Mouse (Mus musculus): ENCODE measurements around the gene Cfap97d1.
"Not testable (repeated sequence)": the region's sequence is repeated elsewhere in the genome, so short reads cannot be mapped to it uniquely, and the experiment has no call there.

Cfap97d1 gene

DNA sequence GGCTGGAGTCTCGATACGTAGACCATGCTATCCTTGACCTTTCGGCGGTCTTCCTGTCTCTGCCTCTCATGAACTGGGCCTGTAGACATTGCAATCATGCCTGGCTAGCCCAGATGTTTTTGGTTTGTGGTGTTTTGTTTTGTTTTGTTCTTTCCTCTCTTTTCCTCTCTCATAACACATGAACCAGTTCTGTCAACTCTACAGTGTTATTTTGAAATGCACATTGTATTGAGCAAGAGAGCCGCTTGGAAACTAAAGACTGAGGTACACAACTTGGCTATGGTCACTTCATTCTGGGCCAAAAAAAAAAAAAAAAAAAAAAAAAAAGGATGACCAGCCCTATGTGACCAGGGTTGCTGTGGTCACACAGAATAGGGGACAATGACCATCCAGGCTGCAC lies 11.4 kb upstream of the Cfap97d1 start:
- in situ Hi-C loops (cut with MboI, MseI), result loop anchor here (5.0 kb wide), 1 partner anchor 145 kb away; no protein-coding TSS in a partner anchor

DNA sequence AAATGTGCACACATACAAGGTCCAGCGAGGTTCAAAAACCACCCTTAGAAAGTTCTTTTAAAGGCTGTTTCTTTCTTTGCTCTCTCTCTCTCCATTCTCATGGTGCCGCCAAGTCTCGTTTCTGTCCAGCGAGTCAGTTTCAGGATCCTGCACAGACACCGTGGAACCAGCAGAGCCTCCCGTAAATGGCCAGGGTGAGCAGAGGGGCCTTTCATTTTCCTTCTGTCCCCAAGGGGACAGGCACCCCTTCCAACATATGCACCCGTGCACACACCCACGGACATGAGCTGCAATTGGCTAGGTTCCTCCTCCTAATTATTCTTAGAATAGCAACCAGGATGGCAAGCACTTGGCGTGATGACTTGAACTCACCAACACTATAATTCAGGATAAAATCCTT lies 10.6 kb upstream of the Cfap97d1 start:
- in situ Hi-C loops (cut with MboI, MseI), result loop anchor here (5.0 kb wide), 1 partner anchor 146 kb away; no protein-coding TSS in a partner anchor

DNA sequence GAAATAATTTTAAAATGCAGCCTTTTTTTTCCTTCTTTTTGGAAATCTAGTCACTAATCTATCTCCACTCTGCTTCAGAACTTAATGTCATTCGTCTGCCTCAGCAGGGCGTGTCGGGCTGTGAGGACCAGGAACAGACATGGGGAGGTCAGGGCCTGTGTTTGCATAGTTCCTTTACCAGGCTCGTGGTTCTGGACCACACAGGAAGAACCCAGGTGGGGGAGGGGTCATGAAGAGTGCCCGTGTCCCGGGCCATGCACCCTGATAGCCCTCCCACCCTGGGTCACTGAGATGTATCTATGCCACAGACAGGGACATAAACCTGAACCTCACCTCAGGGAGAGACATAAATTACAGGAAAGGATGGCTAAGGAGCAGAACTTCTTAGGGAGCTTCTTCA lies 9.9 kb upstream of the Cfap97d1 start:
- in situ Hi-C loops (cut with MboI, MseI), result loop anchor here (5.0 kb wide), 1 partner anchor 147 kb away; no protein-coding TSS in a partner anchor

DNA sequence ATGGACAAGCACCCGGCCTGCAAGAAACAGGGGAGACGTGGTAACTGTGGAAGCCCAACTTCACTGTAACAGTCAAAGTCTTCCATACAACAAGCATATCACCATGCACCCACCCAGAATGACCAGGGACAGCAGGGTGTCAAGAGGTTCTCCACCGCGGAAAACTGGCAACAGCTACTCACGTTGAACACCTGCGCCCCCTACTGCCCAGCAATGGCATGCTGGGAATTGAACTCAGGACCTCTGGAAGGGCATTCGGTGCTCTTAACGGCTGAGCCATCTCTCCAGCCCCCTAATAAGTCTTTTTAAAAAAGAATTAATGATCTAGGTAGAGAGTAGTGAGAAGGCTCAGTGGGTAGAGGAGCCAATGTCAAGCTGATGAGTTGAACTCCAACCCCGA lies 9.2 kb upstream of the Cfap97d1 start:
- in situ Hi-C loops (cut with MboI, MseI), result loop anchor here (5.0 kb wide), 1 partner anchor 148 kb away; no protein-coding TSS in a partner anchor

DNA sequence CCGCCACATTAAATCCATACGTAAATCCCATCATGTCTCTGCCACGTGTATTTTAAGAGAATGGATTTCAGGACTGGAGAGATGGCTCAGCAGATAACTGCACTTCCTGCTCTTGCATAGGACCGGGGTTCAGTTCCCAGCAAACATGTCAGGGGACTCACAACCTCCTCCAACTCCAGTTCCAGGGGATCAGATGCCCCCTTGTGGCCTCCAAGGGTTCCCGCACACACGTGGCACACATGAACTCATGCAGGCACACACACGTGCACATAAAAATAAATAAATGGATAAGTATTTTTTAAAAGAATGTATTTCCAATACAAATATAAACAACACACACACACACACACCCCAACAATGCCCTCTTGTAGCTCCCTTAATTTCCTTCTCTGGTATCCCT lies 7.1 kb upstream of the Cfap97d1 start:
- in situ Hi-C loops (cut with MboI, MseI), result no loop called here

DNA sequence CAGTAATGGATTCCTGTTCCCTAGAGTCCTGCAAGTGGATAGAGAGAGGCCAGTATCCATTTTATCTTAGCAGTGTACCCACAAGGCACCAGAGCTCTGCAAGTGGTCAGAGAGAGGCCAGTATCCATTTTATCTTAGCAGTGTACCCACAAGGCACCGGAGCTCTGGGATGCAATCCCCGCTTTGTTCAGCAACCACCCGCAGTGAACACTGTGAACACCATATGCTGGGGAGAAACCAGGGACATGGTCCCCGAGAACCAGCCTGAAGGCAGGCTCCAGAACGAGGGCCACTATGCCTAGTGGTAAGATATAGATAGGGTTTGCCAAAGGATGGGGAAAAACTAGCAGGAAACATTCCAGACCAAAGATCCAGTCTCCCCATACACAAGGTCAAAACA lies 4.9 kb upstream of the Cfap97d1 start:
- in situ Hi-C loops (cut with MboI, MseI), result no loop called here

DNA sequence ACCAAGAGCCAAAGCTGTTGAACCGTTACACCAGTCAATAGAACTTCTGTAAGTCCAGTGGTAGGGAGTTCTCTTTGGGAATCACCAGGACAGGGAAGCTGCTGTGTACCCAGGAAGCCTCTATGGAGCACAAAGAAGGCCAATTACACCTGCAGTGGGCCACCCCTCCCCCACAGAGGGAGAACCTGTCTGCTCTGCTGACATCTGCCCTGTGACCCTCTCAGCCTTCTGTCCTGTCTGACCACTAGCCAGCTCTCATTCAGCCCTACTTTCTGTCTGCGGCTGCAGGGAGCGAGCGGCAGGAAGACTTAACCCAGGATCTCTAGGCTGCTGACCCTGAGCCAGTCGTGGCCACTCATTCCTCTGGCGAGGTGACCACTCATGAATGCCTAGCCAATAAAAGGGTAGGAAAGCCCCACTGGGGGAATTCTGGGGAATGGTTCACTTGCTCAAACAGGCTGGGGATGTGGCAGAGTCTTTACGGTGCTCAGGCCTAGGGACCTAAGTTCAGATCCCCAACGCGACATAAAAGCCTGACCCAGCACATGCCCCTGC lies 3.4 kb upstream of the Cfap97d1 start:
- in situ Hi-C loops (cut with MboI, MseI), result no loop called here

DNA sequence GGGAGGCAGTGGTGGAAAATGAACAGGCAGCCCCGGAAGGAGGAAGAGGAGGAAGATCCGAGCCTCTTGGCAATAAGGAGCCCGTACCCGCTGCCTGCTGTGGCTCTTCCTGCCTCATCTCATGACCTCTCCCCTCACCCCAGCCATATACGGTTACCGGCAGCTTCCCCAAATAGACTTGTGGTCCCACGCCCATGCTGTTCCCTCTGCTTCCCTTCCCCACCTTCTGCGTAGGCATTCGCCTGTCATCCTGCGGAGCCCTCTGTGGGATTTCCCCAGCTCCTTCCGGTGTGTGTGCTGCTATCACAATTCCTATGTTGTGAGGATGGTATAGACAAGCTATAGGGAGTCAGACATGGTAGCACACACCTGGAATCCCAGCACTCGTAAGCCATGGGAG lies 2.2 kb upstream of the Cfap97d1 start:
- in situ Hi-C loops (cut with MboI, MseI), result no loop called here

DNA sequence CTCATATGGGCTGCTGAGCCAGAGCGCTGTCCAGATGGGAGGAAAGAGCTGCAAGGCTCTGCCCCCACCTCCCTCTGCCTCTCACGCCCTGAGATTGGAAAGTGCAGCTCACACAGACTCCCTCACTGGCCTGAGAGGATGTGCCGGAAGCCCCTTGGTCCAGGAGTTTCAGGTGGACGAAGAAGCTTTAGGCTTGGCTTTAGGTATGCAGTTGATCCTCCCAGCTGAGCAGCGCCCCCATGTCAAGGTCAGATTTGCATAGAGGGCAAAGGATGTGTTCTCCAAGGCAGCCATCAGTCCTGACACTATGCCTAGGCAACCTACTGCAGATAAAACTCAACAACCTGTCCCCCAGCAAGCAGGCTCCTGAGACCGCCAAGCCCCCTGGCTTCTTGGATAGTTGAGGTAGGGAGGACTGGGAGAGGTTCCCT lies 1.1 kb upstream of the Cfap97d1 start:
- in situ Hi-C loops (cut with MboI, MseI), result no loop called here

DNA sequence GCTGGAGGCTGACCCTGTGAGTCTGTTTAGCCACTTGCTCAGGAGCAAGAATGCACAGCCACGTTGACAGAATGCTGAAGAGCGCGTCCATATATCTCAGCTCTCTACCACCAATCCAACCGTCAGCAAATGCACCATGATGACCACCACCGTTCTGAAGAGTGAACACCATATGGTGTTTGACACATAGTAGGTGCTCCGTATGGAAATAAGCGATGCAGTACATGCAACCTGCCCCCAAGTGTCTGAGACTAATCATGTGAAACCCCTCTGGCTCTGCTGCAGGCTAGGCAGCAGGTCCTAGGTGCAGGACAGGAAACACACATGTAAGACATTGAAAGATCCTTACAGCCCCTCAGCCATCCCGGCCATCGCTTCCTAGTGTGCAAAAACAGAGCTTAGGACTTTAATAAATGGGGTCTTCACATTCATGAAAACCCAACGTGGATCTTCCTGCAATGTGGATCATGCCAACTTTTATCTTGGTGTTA lies 603 bp upstream of the Cfap97d1 start:
- in situ Hi-C loops (cut with MboI, MseI), result no loop called here

DNA sequence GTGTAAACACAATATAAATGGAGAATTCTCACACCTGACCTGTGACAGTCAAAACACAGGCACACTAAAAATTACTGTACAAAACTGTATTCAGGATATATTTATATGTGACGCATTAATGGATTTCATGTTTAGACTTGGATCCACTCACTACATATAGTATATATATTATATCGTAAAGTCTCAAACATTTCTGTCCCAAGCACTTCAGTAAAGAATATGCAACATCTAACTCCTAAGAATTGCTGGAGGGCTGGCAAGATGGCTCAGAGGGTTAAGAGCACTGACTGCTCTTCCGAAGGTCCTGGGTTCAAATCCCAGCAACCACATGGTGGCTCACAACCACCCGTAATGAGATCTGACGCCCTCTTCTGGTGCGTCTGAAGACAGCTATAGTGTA lies 1.4 kb downstream of the Cfap97d1 start:
- in situ Hi-C loops (cut with MboI, MseI), result not testable (repeated sequence)

DNA sequence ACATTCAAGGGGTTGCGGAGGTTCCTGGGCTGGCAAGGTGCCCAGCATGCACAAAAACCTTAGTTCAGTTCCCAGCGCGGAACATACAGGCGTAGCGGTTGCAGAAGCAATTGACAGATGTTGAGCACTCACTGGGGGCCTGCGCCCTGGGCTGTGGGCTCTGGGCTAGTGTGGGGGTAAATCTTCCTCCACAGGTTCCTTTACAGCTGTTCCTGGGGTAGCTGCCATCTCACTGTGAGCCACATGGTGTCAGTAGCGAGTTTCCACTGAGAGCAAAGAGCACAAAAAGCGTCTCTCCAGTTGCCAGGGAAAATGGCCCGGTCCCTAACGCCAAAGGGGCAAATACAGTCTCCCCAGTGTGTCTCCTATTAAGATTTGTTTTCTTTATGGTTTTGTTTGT lies 1.9 kb downstream of the Cfap97d1 start:
- in situ Hi-C loops (cut with MboI, MseI), result no loop called here

DNA sequence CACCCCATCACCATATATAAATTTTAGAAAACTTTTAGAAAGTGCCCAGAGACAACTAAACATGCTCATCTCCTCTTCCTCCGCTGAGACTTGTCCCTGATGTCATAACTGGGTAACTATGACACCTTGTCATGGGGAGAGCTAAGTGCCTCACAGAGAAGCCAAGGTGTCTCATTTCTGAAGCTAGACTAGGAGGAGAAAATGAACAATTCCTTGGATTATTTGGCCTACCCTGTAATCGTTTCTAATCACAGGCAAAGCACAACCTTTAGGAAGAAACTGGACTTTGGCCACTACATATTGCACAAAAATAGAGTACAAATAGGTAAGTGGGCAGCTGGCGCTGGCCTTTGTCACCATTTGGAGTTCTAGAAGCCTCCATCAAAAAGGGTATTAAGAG lies 2.8 kb downstream of the Cfap97d1 start, which contains the start of gene Dusp3:
TSS of gene Dusp3 (minus strand) at position 101 of the 400 bp plus-strand sequence.
- in situ Hi-C loops (cut with MboI, MseI), result no loop called here

DNA sequence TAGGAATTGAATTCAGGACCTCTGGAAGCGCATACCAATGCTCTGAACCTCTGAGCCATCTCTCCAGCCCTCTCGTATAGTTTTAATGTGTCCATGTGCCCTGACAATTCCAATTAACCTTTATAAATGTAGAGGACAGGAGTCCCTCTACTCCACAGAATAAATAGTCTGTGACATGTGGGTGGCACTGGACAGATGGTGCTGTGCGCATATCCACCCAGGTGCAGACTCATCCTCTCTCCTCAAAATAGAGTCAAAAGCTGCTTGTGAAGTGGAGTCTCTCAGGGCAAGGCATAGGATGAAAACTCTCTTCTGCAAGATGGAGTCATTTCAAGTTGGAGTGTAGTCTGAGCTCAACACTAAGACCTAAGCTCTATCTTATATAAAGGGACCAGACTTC lies 6.2 kb downstream of the Cfap97d1 start:
- in situ Hi-C loops (cut with MboI, MseI), result no loop called here

DNA sequence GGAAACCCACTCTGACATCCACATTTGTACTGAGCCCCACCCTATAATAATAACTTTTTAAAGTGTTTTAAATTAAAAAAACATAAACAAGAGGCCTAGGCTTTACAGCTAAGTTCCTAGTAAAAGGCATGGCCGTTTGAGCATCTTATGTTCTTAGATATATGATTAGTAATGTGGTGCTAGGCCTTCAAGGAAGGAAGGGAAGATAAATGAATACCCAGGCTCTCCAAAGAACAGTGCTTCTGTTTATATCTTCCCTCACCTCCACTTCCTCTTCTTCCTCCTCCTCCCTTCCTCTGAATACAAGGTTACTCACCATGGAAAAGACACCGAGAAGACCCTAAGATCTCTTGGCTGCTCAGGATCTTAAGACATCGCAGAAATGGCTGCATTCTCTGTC lies 7.7 kb downstream of the Cfap97d1 start:
- in situ Hi-C loops (cut with MboI, MseI), result no loop called here

DNA sequence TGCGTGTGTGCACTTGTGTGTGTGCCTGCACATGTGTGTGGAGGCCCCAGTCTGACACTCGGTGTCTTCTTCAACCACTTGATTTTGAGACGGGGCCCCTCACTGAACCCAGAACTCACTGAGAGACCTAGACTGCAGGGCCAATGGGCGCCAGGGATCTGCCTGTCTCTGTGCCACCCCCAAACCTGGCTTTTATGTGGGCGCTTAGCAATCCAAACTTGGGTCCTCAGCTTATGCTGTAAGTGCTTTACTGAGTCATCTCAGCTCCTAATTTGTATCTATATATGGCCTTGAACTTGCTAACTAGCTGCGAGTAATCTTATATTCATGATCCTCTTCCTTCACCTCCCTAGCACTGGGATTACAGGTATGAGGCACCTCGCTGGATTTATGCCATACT lies 8.3 kb downstream of the Cfap97d1 start:
- in situ Hi-C loops (cut with MboI, MseI), result no loop called here

DNA sequence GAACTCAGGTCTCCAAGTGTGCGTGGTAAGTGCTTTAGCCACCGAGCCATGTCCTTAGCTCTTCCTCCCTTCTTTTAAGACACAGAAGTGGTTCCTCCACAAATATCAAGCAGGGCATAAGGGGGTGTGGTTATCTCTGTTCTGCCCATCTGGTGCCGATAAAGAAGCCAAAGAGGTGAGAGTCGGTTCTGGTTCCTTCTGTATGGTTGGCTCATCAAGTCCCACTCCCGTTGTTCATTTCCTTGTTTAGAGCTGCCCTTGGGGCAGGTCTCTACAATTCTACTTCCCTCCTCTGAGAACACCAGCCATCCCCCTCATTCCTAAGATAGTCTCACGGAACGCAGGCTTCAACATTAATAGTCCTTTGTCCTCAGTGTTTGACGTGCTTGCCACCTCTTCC lies 10.0 kb downstream of the Cfap97d1 start:
- in situ Hi-C loops (cut with MboI, MseI), result no loop called here

DNA sequence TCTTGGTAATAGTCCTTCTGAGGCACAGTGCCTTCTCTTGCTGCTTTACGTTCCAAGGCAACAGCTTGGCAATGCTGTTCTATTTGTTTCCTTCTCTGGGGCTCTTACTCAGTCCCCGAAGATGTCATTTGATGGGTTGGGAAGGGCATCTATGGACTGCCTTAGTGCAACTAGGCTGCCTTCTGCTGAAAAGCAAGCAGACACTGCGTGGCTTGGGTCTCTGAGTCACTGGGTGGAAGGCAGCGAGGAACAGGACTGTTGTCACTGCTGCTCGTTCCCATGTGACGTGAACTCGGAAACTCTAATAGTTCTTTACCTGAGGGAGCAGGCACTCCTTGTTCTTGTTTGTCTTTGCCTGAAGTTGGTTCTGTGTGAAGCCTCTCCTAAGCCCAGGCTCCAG lies 11.9 kb downstream of the Cfap97d1 start:
- in situ Hi-C loops (cut with MboI, MseI), result no loop called here

DNA sequence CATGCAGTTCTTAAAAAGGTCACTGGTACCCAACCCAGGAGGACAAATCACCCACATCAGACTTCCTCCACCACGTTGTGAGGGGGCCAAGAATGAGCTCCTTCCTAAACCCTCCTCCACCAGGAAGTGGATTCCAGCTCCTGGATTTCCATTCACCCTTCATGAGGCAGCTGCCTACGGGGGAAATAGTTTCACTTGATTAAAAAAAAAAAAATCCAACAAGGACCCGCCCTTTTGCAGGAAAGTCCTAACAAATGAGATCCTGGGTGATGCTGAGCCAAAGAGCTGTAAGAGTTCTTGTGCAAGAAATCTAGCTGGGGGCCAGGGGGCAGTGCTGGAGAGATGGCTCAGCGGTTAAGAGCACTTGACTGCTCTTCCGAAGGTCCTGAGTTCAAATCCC lies 14.2 kb downstream of the Cfap97d1 start:
- in situ Hi-C loops (cut with MboI, MseI), result no loop called here

DNA sequence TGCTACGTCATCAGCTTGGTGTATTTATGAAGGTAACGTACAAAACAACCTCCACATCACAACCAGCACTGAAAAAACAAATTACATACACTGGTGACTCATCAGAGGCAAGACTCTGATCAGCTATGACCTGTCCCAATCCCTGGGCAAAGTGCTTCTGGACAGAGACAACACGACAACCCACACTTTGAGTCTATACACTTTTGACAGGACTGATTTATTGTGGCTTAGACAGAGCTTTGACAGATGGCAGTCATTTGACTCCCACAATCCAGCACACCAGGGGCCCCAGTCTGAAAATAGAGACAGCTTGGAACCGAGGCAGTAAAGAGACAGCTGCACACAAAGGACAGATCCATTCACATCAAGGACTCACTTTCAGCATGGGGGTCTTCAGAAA lies 15.4 kb downstream of the Cfap97d1 start:
- in situ Hi-C loops (cut with MboI, MseI), result no loop called here

DNA sequence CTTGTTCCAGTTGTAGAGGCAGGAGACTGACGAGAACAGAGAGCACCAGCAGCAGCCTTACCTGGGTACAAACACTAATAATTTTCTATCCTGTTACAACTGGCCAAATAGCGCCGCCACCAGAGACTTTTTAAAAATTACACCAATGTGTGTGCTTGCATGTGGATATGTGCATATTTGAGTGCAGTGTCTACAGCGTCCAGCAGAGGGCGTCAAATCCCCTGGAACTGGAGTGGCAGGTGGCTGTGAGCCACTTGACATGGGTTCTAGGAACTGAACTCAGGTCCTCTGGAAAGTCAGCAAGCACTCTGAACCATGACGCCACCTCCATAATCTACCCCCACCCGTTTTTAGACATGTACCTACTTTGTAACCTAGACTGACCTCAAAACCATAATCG lies 20.2 kb downstream of the Cfap97d1 start:
- in situ Hi-C loops (cut with MboI, MseI), result no loop called here

DNA sequence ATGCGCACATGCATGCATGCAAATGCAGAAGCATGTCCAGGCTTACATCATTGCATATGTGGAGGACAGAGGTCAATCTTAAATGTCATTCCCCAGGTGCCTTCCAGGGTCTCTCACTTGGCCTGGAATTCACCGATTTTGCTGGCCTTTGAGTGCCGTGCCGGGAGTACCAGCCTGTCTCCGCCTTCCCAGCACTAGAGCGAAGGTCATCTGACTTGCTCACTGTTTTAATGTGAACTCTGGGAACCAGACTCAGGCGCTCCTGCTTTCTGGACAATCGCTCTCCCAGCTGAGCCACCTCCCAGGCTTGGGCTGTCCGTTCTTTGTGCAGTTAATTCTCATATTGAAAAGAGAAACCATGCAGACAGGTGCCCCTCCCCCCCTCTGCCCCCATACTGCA lies 22.2 kb downstream of the Cfap97d1 start:
- in situ Hi-C loops (cut with MboI, MseI), result no loop called here

DNA sequence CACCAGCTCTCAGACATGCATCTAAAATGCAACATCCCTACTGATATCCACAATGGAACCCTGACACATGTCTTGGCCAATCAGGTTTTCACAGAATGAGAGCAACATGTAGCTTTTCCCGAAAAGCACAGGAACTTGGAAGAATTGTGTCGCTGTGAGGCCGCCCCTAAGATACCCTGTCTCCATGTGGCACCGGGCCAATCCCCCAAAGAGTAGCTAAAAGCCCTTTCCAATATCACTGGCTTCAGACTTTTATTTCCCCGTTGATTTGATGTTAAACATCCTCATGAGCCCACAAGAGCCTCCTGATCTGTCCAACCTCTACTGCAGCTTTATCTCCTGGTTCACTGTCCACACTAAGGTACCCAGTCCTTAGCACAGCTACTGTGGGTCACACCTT lies 22.6 kb downstream of the Cfap97d1 start:
- in situ Hi-C loops (cut with MboI, MseI), result no loop called here

DNA sequence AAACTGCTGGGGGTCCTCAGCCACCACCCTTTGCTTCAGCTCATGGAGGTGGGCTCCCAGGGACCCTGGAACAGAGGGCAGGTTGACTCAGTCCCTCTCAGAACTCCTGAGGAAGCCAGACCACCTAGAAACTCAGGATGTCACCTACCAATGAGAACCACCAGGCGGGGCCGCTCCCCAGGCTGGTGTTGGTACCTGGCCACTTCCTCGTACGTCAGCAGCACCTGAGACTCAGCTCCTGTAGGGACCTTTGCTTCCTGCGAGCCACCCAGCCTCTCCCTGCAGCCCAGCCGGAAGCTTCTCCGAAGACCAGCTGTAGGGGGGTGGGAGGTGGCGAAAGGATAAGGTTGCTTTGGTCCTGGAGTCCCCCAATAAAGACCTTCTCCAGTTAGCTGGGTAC lies 24.3 kb downstream of the Cfap97d1 start:
- in situ Hi-C loops (cut with MboI, MseI), result no loop called here
